Mouse (Mus musculus) layer of hippocampus, adult 9-10 months (tissue): ENCODE results near the gene Megf6.
A peak's percentile ranks its signal among the peaks of the same experiment; 100 is the strongest.

Experiments used
- DNase-seq: peaks from one replicate; pipeline ENCODE4 v3.0.0; 2022; ENCODE audit warnings: low spot score

The Megf6 gene

DNA sequence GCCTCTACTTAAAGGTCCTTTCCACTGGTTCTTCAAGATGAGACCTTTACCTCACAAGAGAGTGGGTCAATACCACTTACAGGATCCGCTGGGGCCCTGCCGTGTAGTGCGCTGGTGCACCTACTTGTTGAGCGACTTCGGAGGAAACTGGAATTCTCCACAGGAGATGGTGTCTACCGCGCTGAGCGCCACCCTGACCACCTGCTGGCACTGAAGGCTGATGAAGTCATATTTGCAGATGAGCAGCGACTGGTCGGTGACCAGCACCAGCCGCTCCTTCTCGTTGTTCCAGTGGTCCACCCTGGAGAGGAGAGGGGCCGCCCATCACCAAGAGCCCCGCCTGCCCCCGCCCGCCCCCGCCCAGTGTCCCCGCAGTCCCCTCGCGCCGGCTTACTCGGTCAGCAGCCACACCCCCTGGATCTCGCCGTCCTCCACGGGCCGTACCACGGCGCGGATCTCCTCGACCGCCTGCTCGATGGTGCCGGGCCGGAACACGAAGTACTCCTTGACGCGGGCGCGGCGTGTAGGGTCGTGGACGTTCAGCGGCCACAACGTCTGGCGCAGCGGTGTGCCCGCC lies 10.5 kb upstream of the Megf6 start:
- DNase-seq = no peak

DNA sequence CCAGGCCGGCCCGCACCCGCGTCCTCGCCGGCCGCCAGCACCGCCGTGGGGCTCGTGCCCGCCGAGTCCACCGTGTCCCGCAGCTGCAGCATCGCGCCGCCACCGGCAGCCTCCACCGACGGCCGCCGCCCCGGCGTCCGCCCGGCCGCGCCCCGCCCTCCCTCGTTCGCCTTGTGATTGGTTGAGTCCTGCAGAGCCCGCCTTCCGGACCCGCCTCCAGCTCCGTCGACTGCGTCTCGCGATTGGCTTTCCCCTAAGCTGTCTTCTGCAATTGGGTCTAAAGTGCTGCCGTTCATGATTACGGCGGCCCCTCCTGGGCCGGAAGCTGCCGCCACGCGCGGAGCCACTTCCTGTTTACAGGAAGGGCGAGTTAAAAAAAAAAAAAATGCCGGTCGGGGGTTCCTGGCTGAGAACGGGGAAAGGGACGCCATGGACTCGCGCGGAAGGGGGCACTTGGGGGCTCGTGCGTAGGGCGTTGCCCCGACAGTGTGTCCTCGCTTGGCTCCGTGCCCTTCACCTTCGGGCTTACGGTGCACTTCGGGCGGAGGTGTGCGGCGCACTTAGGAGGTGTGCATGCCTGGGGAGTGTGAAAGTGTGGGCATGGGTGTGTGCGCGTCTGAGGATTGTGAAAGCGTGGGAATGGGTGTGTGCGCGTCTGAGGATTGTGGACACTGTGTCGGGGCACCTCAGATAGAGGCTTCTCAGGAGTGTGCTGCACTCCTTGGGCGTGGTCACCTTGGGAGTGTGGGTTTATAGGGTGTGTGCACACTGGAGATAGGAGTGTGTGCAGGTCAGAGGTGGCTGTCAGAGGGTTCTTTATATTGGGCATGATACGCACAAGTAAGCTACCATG lies 9.8 kb upstream of the Megf6 start, which contains the start of gene Tprgl:
Gene Tprgl, minus strand, starts transcription at position 129 of the 853 bp plus-strand sequence.
- DNase-seq = peak; percentile 90

DNA sequence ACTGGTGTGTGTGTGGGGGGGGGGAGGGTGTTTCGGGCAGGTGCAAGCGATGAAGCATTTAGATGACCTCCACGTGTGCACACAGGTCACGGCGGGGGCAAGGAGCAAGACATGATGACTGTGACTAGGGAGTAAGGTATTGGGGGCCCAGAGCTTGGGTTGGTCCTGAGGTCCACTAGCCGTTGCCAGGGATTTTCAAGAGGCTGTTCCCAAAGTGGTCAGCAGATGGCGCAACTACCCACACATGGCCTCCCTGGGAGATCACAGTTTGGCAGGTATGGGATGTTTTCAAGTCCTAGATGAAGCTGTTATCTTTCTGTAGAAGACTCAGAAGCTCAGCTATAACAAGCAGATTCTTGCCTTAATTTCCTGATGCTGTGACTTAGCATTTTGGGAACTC lies 7.2 kb upstream of the Megf6 start:
- DNase-seq = no peak

GRCm38 (mm10) chr4:154167053-154167452 lies 3.5 kb upstream of the Megf6 start:
- no peak for DNase-seq

DNA sequence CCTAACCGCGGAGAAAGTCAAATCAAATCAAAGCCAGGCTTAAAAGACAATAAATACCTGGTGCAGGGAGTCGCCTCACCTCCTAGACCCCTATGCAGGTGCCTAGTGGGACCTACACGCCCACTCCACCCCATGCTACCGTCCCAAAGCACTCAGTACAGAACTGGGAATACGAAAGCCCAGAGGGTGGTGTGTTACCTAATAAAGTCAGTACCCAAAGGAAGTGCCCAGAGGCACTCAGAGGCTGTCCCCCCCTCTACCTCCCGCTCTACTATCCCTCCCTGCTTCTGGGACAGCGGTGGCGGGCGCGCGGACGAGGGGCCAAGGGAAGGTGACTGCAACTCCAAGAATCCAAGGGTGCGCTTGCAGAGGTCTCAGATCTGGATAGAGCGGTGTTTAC lies 509 bp upstream of the Megf6 start:
- DNase-seq = no peak

- DNase-seq = no peak
Measured at GRCm38 (mm10) chr4:154171151-154171930, 811 bp downstream of the Megf6 start.

DNA sequence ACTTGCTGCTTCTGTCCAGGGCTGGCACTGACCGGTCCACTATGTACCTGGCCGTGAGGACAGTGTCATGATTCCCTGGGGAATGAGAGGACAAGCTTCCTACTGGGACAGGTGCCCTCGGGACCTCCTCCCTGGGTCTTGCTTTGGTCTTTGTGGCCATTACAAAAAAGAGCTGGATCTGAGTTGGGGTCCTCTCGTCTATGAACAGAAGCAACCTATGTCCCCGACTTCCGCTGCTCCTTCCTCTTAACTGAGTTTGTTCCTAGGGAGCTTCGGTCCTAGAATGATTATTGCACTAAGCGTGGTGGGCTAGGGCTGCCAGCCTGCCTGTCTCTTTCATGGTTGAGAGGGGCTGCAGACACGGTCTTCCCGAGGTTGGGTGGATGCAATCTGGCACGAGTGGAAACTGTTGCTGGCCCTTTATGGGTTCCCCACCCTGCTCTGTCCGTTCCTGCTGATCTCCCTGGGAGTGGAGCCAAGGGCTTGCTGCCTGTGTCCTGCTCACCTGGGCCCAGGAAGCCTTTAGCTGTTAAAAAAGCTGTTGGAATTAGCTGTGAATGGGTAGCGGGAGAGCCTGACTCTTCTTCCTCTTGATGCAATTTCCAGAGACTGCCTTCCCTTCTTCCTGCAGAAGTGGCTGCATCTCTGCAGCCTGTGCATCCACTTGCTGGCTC lies 1.5 kb downstream of the Megf6 start:
- no peak for DNase-seq

- DNase-seq = no peak
Measured at GRCm38 (mm10) chr4:154177257-154177656, 6.7 kb downstream of the Megf6 start.

DNA sequence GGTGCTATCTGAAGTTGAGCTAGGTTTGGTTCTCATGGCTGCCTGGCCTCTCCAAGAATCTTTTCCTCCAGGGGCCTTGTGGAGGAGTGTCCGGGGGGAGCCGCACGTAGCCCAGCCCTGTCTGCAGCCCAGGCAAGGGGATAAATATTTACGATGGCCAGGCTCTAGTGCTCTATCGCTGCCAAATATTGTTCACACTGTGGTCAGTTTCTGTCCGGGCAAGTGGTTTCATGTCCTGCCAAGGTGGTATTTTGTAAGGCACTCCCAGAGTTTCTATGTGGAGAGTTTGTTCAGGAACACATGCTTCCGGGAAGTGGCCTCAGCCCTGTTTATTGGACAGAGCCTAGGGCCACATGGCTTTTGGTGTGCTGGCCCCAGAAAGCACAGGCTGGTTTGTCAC lies 10.5 kb downstream of the Megf6 start:
- no peak for DNase-seq

DNA sequence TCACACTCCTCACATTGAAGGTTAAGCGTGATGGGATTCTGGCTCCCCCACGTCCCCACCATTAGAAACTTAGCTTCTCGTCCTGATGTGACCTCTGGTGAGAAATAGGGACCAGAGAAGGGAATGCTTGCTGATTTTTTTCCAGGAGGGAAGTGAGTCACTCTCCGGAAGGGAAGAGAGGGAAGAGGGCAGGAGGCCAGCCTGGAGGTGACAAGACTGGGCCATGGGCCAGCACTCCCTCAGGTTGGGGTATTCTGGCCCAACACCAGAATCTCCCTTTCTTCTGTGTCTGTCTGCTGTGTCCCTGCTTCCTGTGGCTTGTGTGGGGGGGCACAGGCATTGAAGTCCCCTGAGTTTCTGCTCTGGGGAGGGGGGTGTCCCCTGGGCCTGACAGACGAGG lies 13.0 kb downstream of the Megf6 start:
- DNase-seq = no peak

- no peak for DNase-seq
Measured at GRCm38 (mm10) chr4:154185001-154185400, 14.5 kb downstream of the Megf6 start.

- DNase-seq = no peak
Measured at GRCm38 (mm10) chr4:154186002-154186537, 15.5 kb downstream of the Megf6 start.

GRCm38 (mm10) chr4:154188948-154189347 lies 18.4 kb downstream of the Megf6 start:
- no peak for DNase-seq

DNA sequence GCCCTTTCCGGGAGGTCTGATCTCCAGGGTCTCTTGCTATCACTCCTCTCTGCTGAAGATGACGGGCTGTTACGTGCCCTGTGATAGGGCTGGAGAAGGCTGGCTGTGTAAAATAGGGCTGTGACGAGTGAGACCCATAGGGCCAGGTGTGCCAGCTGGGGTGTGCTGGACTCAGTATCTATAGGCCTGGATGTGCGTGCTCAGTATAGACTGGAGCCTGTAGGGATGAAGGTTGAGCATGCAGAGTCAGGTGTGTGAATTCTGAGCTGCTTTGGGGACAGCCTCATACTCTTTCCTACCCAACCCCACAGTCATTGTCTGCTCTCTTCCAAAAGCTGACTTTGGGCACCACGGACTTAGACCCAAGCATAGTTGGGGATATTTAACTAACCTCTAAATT lies 27.4 kb downstream of the Megf6 start:
- DNase-seq = no peak

- no peak for DNase-seq
Measured at GRCm38 (mm10) chr4:154198377-154198961, 27.9 kb downstream of the Megf6 start.

DNA sequence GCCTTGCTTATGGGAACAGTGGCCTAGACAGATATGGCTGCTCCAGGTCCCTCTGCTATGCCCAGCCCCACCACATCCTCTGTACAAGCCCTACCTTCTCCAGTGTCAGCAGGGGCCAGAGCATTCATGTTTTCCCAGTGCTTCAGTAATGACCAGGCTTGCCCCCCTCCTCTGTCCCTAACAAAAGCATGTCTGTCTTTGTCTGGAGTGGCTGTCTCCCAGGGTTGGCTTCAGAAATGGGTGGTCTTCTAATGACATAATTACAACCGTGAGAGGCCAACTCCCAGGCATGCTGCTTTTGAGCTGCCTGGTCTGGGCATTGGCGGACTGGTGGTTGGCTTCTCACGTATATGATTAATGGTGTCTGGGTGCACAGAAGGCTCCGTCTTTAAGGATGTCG lies 31.0 kb downstream of the Megf6 start:
- DNase-seq = no peak

GRCm38 (mm10) chr4:154204532-154204931 lies 34.0 kb downstream of the Megf6 start:
- no peak for DNase-seq

DNA sequence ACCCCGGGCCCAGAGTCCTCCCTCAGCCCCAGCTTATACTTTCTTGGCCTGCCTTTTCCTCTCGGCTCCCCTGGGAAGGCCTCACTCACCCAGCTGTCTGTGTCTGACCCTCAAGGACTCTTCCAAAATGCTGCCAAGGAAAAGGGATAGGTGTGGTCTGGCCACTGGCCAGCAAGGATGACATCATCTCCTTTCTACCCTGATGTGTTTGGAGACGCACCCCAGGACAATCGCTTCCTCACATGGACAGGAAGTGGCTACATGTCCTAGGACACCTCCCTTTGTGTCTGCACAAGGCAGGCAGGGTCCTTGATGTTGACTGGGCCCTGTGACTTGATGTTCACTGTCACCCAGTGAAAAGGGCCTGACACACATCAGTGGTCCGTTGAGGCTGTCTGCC lies 34.9 kb downstream of the Megf6 start:
- no peak for DNase-seq

GRCm38 (mm10) chr4:154207261-154207660 lies 36.7 kb downstream of the Megf6 start:
- DNase-seq = peak; percentile 21

- no peak for DNase-seq
Measured at GRCm38 (mm10) chr4:154209054-154209453, 38.5 kb downstream of the Megf6 start.

- DNase-seq = no peak
Measured at GRCm38 (mm10) chr4:154209825-154210224, 39.3 kb downstream of the Megf6 start.

DNA sequence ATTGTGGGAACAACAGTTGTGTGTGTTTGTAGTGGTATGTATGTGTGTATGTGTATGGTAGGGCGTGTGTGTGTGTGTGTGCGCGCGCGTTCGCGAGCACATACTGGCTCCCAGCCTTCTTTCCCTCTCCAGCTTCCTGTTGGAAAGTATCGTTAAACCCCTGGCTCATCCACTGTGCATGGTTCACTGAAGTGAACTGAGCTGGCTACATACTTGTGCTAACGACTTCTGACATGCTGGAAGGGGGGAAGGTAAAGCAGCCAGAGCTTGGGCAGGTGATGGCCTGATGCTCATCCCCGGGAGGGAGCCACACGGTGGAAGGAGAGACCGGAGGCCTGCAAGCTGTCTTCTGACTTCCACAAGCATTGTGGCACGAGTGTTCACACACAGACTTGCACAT lies 40.9 kb downstream of the Megf6 start:
- no peak for DNase-seq
